Mouse (Mus musculus) brain, embryonic 14.5 days (tissue): ENCODE data around the gene Rgs7bp.

Experiments
- CTCF ChIP-seq: fragments of 200-500 bp; IDR thresholded peaks from 2 replicates; pipeline ENCODE4 v1.5.1; 2012; ENCODE audit warnings: inconsistent platforms, mild to moderate bottlenecking, moderate library complexity, borderline replicate concordance; ENCODE audit not compliant: insufficient read depth, insufficient read length; ENCODE audit errors: extremely low read depth
- POLR2A ChIP-seq: fragments of 200-500 bp; IDR thresholded peaks from 2 replicates; pipeline ENCODE4 v1.6.1; 2012; ENCODE audit warnings: mild to moderate bottlenecking, inconsistent platforms, borderline replicate concordance; ENCODE audit not compliant: poor library complexity, insufficient read depth, insufficient read length, severe bottlenecking; ENCODE audit errors: extremely low read depth

DNA sequence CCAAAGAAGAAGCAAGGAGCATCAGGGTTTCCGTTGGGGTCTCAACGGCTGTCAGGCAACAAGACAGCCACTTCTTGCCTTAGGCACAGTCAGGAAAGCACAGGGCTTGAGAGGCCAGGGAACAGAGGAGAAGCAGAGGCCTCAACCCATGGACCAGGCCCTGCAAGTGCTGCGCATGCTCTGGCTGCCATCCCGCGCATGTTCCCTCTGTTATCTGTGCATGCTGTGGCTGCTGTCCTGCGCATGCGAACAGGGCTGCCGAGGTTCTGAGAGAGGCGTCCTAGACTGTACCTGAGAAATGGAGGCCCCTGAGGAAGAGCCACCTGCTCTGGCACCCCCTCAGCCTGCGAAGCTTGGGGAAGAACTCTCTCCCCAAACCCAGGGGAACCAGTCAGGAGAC, 27.1 kb upstream of the Rgs7bp start, which contains the start of gene 4933425L06Rik:
- TF ChIP-seq POLR2A (no peak), CTCF (no peak)
